Mouse (Mus musculus) bone marrow macrophage, adult 2 months (primary cell): ENCODE data around the gene Stard3.

Source experiments
- CTCF ChIP-seq: IDR thresholded peaks from 2 replicates; pipeline ENCODE4 v1.5.1; 2012; ENCODE audit warnings: low read depth, mild to moderate bottlenecking, low read length, moderate library complexity
- POLR2A ChIP-seq: IDR thresholded peaks from 2 replicates; pipeline ENCODE4 v1.6.1; 2012; ENCODE audit warnings: mild to moderate bottlenecking, low read depth, low read length, borderline replicate concordance

GRCm38 (mm10) chr11:98363817-98364216 is 5.6 kb downstream of the Stard3 start:
- TF ChIP-seq CTCF (no peak), POLR2A (no peak)
